Mouse (Mus musculus): ENCODE data around the gene Ttc33.

DNA sequence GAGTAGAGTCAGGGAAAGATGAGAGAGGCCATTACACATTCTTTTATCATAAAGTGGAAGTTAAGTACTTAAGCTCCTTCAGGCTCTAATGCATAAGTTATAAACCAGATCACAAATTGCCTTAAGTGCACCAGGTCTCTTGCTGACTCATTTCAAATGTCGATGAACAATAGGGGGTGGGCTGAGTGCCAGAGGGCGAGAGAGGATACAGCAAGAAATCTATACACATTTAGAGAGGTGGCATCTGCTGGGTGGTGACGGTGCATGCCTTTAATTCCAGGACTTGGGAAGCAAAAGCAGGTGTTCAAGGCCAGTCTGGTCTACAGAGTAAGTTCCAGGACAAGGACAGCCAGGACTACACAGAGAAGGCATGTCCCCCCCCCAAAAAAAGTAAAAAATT, 80.8 kb downstream of the Ttc33 start:
- no peak for TF ChIP-seq CHD1 (IDR thresholded peaks at IDR 0.05; ENCODE audit: low read depth, low read length)
- no peak for TF ChIP-seq CTCF (IDR thresholded peaks at IDR 0.05 in 2 of 3, conservative IDR thresholded peaks at IDR 0.05 in 1 of 3; ENCODE audit: control insufficient read depth in 1 of 3, insufficient read depth in 1 of 3, low read depth in 2 of 3, low read length in 3 of 3, poor library complexity in 1 of 3, severe bottlenecking in 1 of 3)
- no peak for TF ChIP-seq MAFK (IDR thresholded peaks at IDR 0.05; ENCODE audit: borderline replicate concordance, low read depth, low read length)
- no peak for TF ChIP-seq POLR2AphosphoS5 (IDR thresholded peaks at IDR 0.05; ENCODE audit: borderline replicate concordance, low read depth, low read length)
- TF ChIP-seq RAD21 (IDR thresholded peaks at IDR 0.05; ENCODE audit: low read depth, low read length): no peak
- TF ChIP-seq USF1 (IDR thresholded peaks at IDR 0.05; ENCODE audit: low read depth, low read length): no peak
